ENCODE assay signal across 19 mouse cellular contexts in the genomic region with DNA sequence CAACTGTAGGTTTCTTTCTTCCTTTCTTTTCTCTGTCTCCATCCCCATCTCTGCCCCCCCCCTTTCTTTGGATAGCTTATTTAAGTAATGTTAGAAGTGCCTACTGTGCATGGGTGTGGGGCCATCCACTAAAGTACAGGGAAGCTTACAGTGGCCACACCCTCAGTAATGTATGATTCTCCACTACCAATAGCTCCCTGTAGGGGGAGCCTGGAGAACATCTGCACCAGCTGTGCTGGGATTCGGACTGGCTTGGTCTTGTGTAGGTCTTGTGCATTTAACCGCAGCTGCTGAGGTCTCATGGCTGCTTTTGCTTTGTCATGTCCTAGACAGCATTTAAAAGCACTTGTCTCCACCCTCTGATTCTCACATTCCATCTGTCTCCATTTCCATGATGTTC.
DNase-seq lines count a peak whose midpoint lies in the region; ATAC-seq and TF ChIP-seq lines count a peak whose summit lies in the region.
"Had no signal": no experiment of that assay in that cellular context is flagged by ENCODE, and none has a peak within 500 bp of the region (broad histone marks: within the 10 kb centered on the region; RNA-seq: fewer than 3 reads in every experiment).

No protein-coding gene starts in this region.

- no peak for TF ChIP-seq POLR2A in brain, embryonic 14.5 days (IDR thresholded peaks at IDR 0.05; ENCODE audit: borderline replicate concordance, extremely low read depth, insufficient read depth, insufficient read length, poor library complexity, severe bottlenecking)

- ATAC-seq in CD4-positive, CD25-positive, alpha-beta regulatory T cell, adult 4 months: no peak
- no peak for ATAC-seq in lung, postnatal 0 days
- ATAC-seq: forebrain, embryonic 13.5 days; intestine, postnatal 0 days had no signal

- 93% methylated on average over 2 of the region's 2 CpGs for WGBS in lung, postnatal 0 days

- peak; percentile 1 for DNase-seq in CD4-positive, CD25-positive, alpha-beta regulatory T cell, adult 2 months (ENCODE audit: low read depth, low spot score)
- no peak for DNase-seq in lung, postnatal 0 days (ENCODE audit: low spot score)
- DNase-seq in lung, postnatal 10 days: no peak
- no peak for DNase-seq in brain, embryonic 14.5 days (ENCODE audit: low read depth)
- no peak for DNase-seq in urinary bladder, adult 18-20 months (ENCODE audit: low spot score in 2 of 2)
- DNase-seq in adrenal gland, adult 8-10 months: no peak
- no peak for DNase-seq in thymus, postnatal 25 days
- DNase-seq: cerebellum, adult 11 months; cerebellum, postnatal 36 days; kidney, postnatal 14 days had no signal

- H3K9ac ChIP-seq in lung, postnatal 0 days (replicated peaks; ENCODE audit: low read depth): no peak overlapping the region
- H3K9ac ChIP-seq: forebrain, embryonic 13.5 days; heart, embryonic 12.5 days; hindbrain, embryonic 15.5 days; limb, embryonic 13.5 days; lung, embryonic 15.5 days; stomach, embryonic 15.5 days had no signal

- H3K4me2 ChIP-seq in lung, postnatal 0 days (replicated peaks; ENCODE audit: low read depth, low read length): no peak overlapping the region
- H3K4me2 ChIP-seq: forebrain, embryonic 13.5 days; heart, embryonic 12.5 days; hindbrain, embryonic 15.5 days; limb, embryonic 13.5 days; lung, embryonic 15.5 days; stomach, embryonic 15.5 days had no signal

- H3K9me3 ChIP-seq in lung, postnatal 0 days (ENCODE audit: low read length): 0 out of 2 replicates have a peak, but pooled peaks cover 3% of the 10 kb centered on the region
- H3K9me3 ChIP-seq: forebrain, embryonic 13.5 days; hindbrain, embryonic 15.5 days; lung, embryonic 15.5 days; stomach, embryonic 15.5 days had no signal

- no peaks in the 10 kb centered on the region for H3K4me1 ChIP-seq in lung, postnatal 0 days (ENCODE audit: insufficient read depth, low read depth, low read length)
- H3K4me1 ChIP-seq: heart, embryonic 12.5 days; limb, embryonic 13.5 days; lung, embryonic 15.5 days; stomach, embryonic 15.5 days had no signal

- no peak overlapping the region for H3K27ac ChIP-seq in lung, postnatal 0 days (ENCODE audit: low read length)
- H3K27ac ChIP-seq: embryonic facial prominence, embryonic 10.5 days; forebrain, embryonic 13.5 days; hindbrain, embryonic 15.5 days; limb, embryonic 13.5 days; lung, embryonic 15.5 days; stomach, embryonic 15.5 days had no signal

- no peak overlapping the region for H3K4me3 ChIP-seq in lung, postnatal 0 days (ENCODE audit: low read depth, low read length)
- H3K4me3 ChIP-seq: embryonic facial prominence, embryonic 10.5 days; forebrain, embryonic 13.5 days; heart, embryonic 12.5 days; hindbrain, embryonic 15.5 days; limb, embryonic 13.5 days; lung, embryonic 15.5 days; stomach, embryonic 15.5 days had no signal

- no peaks in the 10 kb centered on the region for H3K27me3 ChIP-seq in lung, postnatal 0 days (replicated peaks; ENCODE audit: insufficient read depth, low read length)
- H3K27me3 ChIP-seq: hindbrain, embryonic 15.5 days had no signal

- TF ChIP-seq EP300 in lung, postnatal 0 days (IDR thresholded peaks at IDR 0.05): no peak

- no peaks in the 10 kb centered on the region for H3K36me3 ChIP-seq in lung, postnatal 0 days (ENCODE audit: insufficient read depth, low read length)
- H3K36me3 ChIP-seq: embryonic facial prominence, embryonic 10.5 days; heart, embryonic 12.5 days; hindbrain, embryonic 15.5 days; limb, embryonic 13.5 days; lung, embryonic 15.5 days; stomach, embryonic 15.5 days had no signal

- 0 out of 2 replicates have a peak, but pooled peaks have one; percentile 16 for TF ChIP-seq CTCF in lung, postnatal 0 days (IDR thresholded peaks at IDR 0.05)
- peak; percentile 27; the same call in 1 of the 2 replicates for TF ChIP-seq CTCF in brain, embryonic 14.5 days (IDR thresholded peaks at IDR 0.05; ENCODE audit: borderline replicate concordance, extremely low read depth, insufficient read depth, insufficient read length)
